Mouse (Mus musculus) embryo, embryonic 9.5 days (tissue): ENCODE data around the gene 1700012B09Rik.
A peak's percentile ranks its signal among the peaks of the same experiment; 100 is the strongest.

Experiments used
- DNase-seq: peaks from one replicate; pipeline ENCODE4 v3.0.0-alpha.2; 2017; ENCODE audit errors: extremely low spot score

1700012B09Rik gene

DNA sequence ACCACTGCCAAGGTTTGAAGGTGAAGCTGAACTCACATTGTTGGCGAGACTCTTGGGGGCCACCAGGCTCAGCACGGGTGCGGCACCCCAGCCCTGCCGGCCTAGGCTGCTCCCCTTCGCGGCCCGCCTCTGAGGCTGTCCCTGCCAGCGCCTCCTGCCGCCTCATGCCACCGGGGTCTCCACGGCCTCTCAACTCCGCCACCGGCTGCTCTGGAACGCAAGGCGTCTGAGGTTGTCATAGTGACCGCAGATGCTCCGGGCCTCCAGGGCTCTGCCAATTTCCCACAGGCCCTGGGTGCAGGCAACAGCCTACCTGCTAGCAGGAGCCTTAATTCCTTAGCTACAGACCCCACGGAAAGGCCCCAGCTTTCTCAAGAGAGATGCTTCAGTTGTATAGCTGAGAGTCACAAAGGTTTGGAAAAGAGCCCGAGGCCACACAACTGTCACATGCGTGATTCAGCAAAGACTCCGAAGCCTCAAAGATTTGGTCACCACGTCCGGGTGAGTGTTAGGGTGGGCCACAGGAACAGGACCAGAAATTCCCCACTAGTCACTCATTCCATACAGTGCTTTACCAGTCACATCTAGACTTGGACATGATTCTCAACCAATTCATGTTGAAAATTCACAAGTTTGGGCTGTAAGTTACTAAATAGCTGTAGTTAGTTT lies at the start of gene 1700012B09Rik:
Gene 1700012B09Rik (minus strand): TSS at position 228 of the 669 bp plus-strand sequence.
- peak; percentile 41 for DNase-seq

DNA sequence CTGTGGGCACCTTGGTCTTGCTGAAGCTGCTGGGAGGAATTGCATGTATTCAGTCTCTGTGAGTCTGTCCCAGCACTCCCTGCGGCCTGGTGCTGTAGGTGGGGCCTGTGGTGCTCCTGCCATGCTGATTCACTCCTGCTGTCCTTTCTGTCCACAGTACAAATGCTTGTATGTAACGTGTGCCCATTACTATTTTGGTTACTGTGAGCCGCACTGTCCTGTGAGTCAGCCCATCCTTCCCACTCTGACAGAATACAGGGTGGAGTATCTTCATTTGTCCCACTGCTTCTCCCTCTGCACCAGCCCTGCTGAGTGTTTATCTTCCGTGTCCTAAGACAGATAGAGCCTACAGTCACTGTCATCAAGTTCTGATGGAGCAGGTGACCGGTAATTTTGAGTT lies 39.3 kb upstream of the 1700012B09Rik start:
- no peak for DNase-seq

DNA sequence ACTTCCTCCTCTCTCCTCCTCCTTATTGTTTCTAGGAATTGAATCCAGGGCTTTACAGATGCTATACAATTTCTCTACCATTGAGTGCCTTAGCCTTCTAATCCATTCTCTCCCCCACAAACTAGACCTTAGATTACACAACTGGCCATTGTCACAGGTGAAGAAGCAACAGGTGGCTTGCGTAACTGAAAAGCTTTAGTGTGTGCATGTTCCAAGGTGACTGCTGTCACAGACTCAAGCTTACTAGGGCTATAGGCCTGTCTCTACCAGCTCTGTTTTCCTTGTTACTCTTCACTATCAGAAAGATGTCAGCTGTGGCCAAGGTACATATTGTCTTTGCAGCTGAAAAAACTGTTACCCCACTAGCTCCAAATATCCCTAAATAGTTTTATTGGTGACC lies 36.0 kb upstream of the 1700012B09Rik start:
- DNase-seq, result no peak

DNA sequence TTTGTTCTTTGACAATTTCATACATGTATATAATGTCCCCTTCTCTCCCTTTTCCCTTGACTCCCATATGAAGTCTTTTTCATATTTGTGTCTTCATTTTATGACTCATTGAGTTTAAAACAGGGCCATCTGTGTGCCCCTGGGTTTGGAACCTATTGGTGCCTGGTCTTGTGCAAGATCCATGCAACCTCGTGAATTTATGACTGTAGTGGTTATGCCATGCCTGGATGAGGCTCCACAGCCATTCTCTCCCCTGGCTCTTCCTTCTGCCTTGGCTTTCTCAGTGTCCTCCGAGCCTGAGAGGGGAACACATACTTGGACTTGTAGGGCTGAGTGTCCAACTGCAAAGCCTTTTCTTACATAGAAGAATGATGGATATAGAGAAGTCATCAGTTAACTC lies 34.9 kb upstream of the 1700012B09Rik start:
- no peak for DNase-seq

DNA sequence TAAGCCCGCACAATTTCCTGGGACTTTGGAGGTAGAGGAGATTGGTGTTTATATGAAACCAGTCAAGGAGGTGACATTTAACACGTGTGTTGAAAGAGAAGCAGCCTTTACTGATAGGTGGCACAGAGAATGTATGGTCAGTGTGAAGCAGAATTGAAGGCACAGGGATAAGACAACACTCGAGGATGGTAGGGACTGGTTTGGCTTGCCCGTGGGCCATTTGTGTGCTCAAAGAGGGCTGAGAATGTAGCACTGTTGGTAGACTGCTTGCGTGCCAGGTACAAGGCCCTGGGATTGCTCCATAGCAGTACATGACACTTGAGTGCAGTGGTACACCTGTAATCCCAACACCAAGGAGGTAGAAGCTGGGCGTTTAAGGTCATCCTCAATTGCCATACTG lies 16.5 kb upstream of the 1700012B09Rik start:
- DNase-seq, result no peak

DNA sequence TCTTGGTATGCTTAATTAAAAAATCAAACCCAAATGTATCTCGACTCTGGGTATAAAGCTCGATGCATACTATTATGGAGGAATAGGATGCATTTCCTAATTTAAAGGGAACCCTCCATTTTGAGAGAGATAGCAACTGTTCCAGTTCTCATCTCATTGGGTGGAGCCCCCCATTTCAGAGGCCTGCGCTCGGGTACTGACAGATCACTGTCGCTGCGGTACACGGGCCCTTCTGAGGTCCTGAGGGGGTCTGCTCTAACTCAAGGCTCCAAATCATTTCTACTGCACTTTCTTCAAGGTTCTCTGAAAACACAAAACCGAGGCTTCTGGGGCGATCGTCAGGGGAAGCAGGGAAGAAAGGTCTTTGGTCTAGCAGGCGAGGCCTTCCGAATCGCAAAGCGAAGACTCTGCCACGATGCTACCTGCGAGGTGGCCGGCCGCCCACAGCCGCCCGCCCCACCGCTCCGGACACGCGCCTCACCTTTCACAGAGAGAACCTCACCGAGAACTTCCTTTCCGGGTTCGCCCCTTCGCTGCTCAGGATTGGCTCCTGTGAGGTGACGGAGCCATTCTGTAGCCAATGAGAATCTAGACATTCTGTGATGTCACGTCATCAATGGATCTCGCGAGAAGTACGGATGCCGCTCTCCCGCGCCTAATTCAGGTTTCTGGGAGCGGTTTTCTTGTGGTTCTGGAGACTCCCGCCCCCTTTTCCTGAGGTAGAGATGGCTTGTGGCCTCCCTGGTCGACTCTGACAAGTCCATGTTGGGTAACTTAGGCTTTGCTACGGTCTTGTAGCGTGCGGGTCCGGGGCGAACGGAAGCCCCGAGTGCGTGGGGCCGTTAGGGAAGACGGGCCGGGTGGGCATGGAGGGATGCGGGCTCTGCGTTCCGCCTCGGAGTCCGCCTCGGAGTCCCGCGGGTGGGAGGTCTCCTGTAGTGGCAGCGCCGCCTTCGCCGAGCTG lies 13.5 kb upstream of the 1700012B09Rik start, which contains the start of the genes Mre11a and Ankrd49:
Gene Mre11a (plus strand): TSS at position 616 of the 964 bp plus-strand sequence.
Gene Ankrd49 (minus strand): TSS at position 818 of the 964 bp plus-strand sequence.
- peak; percentile 96 for DNase-seq

DNA sequence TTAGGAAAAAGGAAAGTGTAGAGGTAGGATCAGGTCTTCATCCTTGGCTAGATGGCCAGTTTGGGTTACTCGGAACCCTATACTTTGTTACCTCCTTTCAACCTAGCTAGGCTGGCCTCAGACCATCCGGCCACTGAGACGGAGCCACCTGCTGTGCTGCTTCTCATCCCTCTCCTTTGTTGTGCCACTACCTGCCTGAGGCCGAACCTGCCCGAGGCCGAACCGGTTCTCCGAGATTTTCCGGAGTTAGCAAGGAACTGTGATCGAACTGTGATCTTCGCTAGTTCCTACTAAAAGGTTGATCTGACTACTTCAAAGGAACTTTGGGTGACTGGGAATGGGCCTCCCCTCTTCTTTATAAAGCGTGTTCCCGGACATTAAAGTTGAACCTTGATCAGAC lies 7.5 kb upstream of the 1700012B09Rik start:
- DNase-seq, result no peak

DNA sequence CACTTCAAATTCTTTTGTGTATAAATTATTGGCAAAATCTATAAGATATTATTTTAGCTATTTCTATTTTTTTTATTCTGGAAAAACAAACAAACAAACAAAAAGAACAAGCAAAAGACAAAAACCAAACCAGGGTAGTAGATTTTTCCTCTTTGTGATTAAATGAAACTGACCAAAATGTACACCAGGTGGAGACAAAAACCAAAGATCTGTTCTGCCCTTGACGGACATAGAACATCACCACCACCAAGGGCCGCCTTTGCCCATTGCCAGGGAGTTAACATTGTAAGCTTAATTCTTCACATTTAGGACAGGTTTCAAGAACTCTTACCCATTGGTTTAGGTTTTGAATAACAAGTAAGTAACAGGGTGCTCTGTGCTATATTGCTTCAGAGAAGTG lies 3.0 kb upstream of the 1700012B09Rik start:
- no peak for DNase-seq

DNA sequence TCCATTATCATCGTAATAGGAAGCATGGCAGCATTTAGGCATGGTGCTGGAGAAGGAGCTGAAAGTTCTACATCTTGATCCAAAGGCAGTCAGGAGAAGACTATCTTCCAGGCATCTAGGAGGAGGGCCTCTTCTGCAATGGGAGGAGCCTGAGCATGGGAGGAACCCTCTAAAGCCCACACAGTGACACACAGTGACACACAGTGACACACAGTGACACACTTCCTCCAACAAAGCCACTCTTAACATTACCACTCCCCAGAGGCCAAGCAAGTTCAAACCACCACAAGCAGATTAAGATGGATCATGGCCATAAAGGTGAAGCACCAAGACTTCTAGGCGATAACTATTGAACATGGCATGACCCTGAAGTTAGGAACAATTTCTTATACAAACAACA lies 1.2 kb upstream of the 1700012B09Rik start:
- no peak for DNase-seq

DNA sequence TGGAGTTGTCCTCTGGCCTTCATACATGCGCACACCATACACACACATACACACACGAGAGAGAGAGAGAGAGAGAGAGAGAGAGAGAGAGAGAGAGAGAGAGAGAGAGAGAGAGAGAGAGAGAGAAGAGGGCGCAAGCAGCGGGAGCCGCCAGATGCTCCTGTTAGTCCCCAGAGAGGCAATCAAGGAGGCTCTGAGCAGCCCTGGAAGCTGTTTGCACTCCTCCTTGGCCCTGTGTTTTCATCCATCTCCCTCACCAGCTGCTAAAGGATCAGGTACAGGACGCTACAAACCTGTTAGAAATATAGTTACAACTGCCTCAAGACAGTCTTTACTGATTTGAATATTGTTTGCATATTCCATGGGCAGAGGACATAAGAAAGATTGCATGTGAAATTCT lies 1.0 kb downstream of the 1700012B09Rik start:
- DNase-seq, result no peak

DNA sequence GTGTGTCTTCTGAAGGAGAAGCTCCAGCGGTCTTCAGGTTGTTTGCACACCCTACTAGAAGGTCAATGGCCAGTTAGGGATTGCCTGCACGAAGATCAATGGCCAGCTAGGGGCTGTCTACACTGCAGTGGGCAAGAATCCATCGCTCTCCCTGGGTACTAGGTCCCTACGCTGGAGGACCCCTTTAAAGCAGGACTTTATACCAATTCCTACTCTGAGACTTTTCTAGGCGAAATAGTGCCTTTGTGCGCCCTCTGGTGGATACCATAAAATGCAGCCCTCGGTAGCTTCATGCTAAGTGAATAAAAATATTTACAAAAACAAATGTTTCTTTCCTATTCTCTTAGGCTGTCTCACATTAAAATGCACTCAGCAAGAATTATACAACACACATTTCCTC lies 6.1 kb downstream of the 1700012B09Rik start:
- peak; percentile 51 for DNase-seq

DNA sequence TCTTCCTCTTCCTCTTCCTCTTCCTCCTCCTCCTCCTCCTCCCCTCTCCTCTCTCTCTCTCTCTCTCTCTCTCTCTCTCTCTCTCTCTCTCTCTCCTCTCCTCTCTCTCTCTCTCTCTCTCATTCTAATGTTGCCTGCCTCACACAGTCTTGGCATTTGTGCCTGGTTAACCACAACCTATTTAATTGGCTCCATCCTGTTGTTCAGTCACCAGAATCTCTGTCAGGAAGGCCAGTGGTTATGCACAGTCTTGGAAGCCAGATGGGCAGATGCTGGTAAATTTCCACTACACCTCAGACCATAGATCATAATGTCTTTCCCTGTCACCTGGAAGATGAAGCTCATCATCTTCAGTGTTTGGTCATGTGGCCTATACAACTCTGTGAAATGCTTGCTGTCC lies 11.6 kb downstream of the 1700012B09Rik start:
- no peak for DNase-seq

DNA sequence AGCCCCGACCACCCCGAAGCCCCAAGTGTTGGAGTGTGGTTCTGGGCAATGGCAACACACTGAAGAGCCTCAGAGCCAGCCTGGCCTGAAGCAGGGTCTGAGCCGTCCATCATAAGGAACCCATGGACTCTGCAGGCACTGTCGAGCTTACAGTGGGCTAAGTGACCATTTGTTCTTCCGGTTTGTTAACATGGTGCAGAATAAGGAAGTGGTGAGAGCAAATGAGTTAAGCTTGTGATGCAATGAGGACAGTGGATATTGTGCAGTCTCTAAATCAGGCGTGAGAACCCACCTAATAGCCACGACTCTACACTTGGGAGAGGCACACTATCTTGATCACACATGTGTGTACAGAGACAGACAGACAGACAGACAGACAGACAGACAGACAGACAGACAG lies 12.2 kb downstream of the 1700012B09Rik start:
- no peak for DNase-seq

DNA sequence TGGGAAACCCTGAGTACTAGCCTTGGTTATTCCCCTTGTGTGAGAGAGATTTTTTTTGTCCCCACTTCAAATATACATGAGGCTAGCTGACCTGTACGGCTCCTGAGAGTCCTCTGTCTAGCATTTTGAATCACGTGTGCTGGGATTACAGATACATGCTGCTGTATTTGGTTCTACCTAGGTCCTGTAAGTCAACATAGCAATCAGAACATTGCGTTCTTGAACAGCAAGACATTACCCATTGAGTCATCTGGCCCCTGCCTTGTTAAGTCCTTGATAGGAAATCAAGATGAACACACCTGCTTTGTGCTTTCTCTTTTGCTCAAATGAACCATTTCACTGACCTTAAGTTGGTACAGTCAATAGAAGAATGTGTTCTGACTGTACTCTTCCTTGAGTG lies 16.4 kb downstream of the 1700012B09Rik start:
- DNase-seq, result no peak

DNA sequence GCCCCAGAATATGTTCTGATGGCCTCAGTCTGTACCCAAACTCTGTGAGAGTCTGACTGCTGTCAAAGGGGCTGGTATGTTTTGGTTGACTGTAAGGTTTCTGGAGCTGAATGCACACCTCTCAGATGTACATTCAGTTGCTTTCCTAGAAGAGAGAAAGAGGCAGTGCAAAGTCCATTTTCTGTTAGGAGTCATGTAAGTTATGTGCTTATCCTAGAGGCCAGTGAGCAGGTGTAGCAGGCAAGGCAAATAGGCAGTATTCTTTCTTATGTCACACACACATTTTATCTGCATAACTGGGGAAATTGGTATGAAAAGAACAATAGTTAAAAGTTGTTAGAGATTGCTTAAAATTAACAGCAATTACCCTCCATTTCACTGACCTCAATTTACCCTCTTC lies 16.9 kb downstream of the 1700012B09Rik start:
- no peak for DNase-seq

DNA sequence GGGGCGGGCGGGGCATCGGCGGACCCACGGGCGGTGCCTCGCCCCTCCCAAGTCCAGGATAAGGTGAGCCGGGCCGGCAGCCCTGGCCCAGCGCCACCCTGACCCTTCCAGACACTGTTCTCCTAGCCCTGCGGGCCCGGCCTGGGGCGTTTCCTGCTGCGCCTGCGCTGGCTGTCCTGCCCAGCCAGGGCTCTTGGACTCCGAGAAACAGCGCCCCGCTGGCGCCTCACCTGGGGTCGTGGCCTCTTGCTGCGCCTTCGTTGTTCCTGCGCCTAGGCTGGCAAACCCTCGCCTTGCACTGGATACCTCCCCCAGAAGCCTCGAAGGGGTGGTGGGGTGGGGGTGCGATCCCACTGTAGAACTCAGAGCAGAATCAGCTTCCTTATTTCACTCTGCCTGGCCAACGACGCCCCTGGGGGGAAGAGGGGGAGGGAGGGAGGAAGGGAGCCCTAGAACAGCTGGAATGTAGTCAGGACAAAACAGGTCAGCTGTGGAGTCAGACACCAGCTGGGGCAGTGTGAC lies 18.8 kb downstream of the 1700012B09Rik start, which contains the start of gene Fut4:
Gene Fut4 (minus strand): TSS at position 393 of the 522 bp plus-strand sequence.
- peak; percentile 78 for DNase-seq

DNA sequence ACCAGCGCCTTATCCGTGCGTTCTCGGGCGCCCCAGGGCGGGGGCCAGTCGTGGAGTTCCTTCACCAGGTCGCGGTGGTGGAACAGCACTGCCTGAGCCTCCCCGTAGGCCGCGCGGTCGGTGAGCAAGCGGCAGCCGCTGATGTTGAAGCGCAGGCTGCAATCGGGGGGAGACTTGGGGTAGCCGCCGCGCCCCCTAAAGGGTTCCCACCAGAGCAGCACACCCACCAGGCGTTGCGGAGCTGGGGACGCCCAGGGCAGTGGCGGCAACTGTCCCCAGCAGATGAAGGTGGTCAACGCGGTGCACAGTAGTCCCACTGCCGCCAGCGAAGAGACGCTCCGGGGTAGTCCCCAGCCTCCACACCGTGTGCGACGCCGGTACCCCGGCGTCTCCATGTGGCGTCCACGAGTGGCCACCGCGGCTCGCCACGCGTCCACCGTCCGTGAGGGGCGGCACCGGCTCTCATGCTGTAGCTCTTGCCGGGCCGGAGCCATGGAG lies 19.3 kb downstream of the 1700012B09Rik start:
- DNase-seq, result peak; percentile 56

DNA sequence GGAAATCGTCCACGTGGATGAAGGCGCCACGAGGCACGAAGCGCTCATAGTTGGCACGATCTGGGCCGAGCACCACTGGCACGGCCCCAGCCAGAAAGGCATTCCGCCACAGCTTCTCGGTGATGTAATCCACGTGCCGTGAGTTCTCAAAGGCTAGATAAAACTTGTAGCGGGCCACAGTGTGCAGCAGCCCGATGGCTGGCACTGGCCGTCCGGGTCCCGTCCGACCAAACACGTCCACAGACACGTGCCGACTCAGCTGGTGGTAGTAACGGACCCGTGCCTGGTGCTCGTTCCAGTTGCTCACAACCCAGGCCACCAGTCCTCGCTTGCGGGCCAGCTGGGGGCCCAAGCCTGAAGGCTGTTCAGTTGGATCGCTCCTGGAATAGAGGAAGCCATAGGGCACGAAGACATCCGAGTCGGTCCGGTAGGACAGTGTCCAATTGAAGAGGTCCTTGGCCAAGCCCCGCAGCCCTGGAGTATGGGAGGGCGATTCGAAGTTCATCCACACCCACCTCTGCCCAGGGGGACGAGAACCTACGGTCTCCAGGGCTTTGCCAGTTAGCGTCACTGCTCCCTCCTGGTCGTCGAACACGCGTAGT lies 19.8 kb downstream of the 1700012B09Rik start:
- no peak for DNase-seq

DNA sequence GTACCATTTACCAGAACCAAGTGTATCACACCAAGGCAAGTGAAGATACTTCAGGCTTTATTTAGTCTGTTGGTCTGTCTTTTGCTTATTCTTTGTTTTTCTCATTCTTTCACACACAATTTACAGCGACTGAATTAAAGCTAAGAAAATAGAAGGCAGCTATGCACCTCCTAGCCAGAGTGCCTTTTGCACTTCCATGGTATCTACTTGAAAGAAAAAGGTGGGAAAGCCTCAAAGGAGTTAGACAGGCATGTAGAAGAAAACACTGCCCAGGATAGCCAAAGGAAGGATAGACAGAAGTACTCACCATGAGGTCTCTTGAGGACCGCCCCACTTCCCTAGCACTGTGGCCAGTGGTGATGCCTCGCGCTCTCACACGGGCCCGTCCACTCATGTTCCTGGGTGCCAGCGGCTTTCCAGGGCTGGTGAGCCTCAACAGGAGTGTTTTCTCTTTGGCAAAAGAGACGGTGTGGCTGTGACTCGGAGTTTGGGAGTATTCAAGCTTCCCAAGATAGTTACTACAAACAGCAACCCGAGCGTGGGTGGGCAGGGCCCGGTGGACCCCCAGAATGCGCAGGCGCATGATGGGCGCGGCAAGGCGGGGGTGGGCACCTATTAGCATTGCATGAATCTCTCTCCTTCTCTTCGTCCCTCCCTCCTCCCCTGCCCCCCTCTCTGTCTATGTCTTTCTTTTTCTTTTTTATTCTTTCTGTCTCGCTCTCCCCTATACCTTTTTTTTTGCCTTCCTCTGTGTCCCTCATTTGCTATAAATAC lies 30.5 kb downstream of the 1700012B09Rik start, which contains the start of gene Piwil4:
Gene Piwil4 (minus strand): TSS at position 583 of the 774 bp plus-strand sequence.
- DNase-seq, result no peak

DNA sequence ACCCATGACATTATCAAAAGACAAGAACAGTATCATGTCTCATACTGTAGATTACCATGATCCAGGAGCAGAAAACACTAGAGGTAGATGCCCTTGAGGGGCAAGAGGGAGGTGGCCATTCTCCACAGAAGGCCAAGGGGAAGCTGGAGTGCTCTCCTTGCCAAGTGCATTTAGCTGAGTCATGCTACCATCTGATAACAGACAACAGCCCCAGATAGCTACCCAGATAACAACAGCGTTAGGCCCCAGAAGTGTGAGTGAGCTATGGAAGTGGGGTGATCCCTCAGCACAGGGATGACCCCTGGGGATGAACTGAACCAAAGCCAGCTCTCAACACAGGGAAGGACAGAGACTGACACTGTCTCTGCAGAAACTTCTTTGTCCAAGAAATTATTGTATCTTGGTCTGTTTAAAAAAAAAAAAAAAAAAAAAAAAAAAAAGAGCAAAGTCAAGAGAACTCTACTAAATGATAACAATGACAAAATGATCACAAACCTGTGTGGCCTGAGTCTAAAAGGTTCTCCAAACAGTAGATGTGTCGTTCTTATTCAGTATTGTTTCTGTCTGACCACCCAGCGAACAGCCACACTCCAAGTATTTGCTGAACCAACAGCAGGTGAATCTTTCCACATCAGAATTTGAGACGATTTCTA lies 31.2 kb downstream of the 1700012B09Rik start:
- DNase-seq, result no peak
